Mouse (Mus musculus) kidney, adult 2 months (tissue): ENCODE data around the gene Cacnb2.

ENCODE experiments used
- CTCF ChIP-seq: fragments of 200-500 bp; conservative IDR thresholded peaks from 2 replicates; pipeline ENCODE4 v1.5.1; 2011; ENCODE audit warnings: low read depth, mild to moderate bottlenecking, control low read depth, low read length, moderate library complexity, mixed read lengths; ENCODE audit not compliant: insufficient read depth, insufficient read length
- POLR2A ChIP-seq: fragments of 200-500 bp; IDR thresholded peaks from one replicate; pipeline ENCODE4 v1.6.1; 2011; ENCODE audit warnings: low read depth, low read length, control low read depth

DNA sequence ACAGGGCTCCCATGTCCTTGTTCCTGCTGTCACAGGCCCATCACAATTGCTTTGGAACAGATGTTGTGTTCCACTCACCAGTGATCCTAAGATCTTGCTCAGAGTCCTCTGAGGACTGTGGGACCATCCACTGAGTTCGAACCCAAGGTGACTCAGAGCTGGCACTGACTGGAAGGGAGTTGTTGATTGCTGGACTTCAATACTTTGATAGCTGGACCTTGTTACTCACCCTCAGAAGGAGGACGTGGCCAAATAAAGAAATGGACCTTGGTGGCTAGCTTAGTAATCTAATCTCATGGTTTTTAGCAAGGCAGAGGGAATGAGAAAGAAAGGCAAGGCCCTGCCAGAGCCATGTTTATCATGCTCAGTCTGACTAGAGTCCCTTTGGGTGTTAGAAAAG lies 218.1 kb downstream of the Cacnb2 start:
- TF ChIP-seq POLR2A (no peak), CTCF (no peak)
